Mouse (Mus musculus) left cerebral cortex, adult 2 months (tissue): ENCODE measurements around the gene Myo1h. TPM values are rescaled to one million over a fixed set of nuclear protein-coding genes. Genes with fewer than 3 reads are reported as not detected.

Experiments used
- DNase-seq, 2 experiments: peaks; one replicate each; pipeline ENCODE4 v3.0.0; 2021 to 2022; ENCODE audit warnings: low spot score in 2 of 2, mixed read lengths in 1 of 2; ENCODE audit errors: extremely low spot score in 1 of 2
- H3K27ac ChIP-seq: fragments of 200-600 bp; 2 replicates; pipeline ENCODE4 v1.8.1; 2022
- H3K4me3 ChIP-seq: fragments of 200-600 bp; 2 replicates; pipeline ENCODE4 v1.8.1; 2022
- CTCF ChIP-seq: fragments of 200-600 bp; IDR thresholded peaks from 2 replicates; pipeline ENCODE4 v1.8.1; 2022; ENCODE audit warnings: antibody characterized with exemption, mild to moderate bottlenecking, moderate library complexity
- intact Hi-C: fragments of 180-260 bp; cut with DNase I; formaldehyde crosslinking; loops from one replicate; pipeline ENCODE4 v1.15.1; 2025
- total RNA-seq, 2 experiments: library from RNA; stranded (reverse); gene quantifications; 2 replicates each; pipeline ENCODE4 v1.2.3; 2021

The Myo1h gene
- total RNA-seq, 2 experiments from 2014 or later, result 1.6 to 2.6 TPM

- Histone ChIP-seq H3K4me3 (no peak overlapping the region), H3K27ac (no peak overlapping the region)
- intact Hi-C loops, result no loop called here
- no peak for TF ChIP-seq CTCF
- DNase-seq, result no peak
Observed at GRCm38 (mm10) chr5:114347005-114347404, 58.0 kb downstream of the Myo1h start.

- no peak overlapping the region for H3K27ac ChIP-seq
- no peak overlapping the region for H3K4me3 ChIP-seq
- intact Hi-C loops, result no loop called here
- TF ChIP-seq CTCF, result no peak; the same call in 1 of the 2 replicates
- no peak for DNase-seq
Observed at GRCm38 (mm10) chr5:114351490-114351889, 62.5 kb downstream of the Myo1h start.

GRCm38 (mm10) chr5:114356250-114356935 lies 67.4 kb downstream of the Myo1h start:
- Histone ChIP-seq H3K27ac (peak overlapping the region; percentile 73), H3K4me3 (no peak overlapping the region)
- intact Hi-C loops, result loop anchor here (2.0 kb wide), 1 partner anchor 44 kb away; no protein-coding TSS in a partner anchor
- TF ChIP-seq CTCF, result peak; percentile 80
- DNase-seq, result peak; percentile 64

GRCm38 (mm10) chr5:114356936-114357751 lies 68.2 kb downstream of the Myo1h start:
- TF ChIP-seq CTCF, result no peak
- Histone ChIP-seq H3K27ac (peak overlapping the region; percentile 73), H3K4me3 (no peak overlapping the region)
- intact Hi-C loops, result loop anchor here (2.0 kb wide), 1 partner anchor 44 kb away; no protein-coding TSS in a partner anchor
- DNase-seq, result no peak

GRCm38 (mm10) chr5:114358833-114359232 lies 69.9 kb downstream of the Myo1h start:
- intact Hi-C loops, result loop anchor here (2.0 kb wide), 1 partner anchor 22 kb away; the partner anchor contains the start of genes Kctd10 and Ube3b
- Histone ChIP-seq H3K4me3 (no peak overlapping the region), H3K27ac (peak overlapping the region; percentile 16; the same call in 1 of the 2 replicates)
- peak; percentile 36 to 43 for DNase-seq
- TF ChIP-seq CTCF, result no peak

GRCm38 (mm10) chr5:114359586-114359985 lies 70.6 kb downstream of the Myo1h start:
- DNase-seq, result no peak
- no peak for TF ChIP-seq CTCF
- H3K4me3 ChIP-seq, result no peak overlapping the region
- intact Hi-C loops, result loop anchor here (2.0 kb wide), 1 partner anchor 21 kb away; the partner anchor contains the start of genes Kctd10 and Ube3b
- peak overlapping the region; percentile 16; the same call in 1 of the 2 replicates for H3K27ac ChIP-seq

GRCm38 (mm10) chr5:114360968-114361367 lies 72.0 kb downstream of the Myo1h start:
- H3K4me3 ChIP-seq, result no peak overlapping the region
- no peak overlapping the region for H3K27ac ChIP-seq
- intact Hi-C loops, result no loop called here
- no peak for DNase-seq
- TF ChIP-seq CTCF, result no peak

GRCm38 (mm10) chr5:114365043-114365752 lies 76.2 kb downstream of the Myo1h start:
- DNase-seq, result no peak
- no peak for TF ChIP-seq CTCF
- H3K27ac ChIP-seq, result no peak overlapping the region
- no peak overlapping the region for H3K4me3 ChIP-seq
- intact Hi-C loops, result no loop called here

- intact Hi-C loops, result no loop called here
Observed at GRCm38 (mm10) chr5:114368121-114368520, 79.2 kb downstream of the Myo1h start.

GRCm38 (mm10) chr5:114368803-114369496 lies 80.0 kb downstream of the Myo1h start:
- no peak for DNase-seq

More at GRCm38 (mm10) chr5:114368121-114368520, 79.2 kb downstream of the Myo1h start:
- no peak overlapping the region for H3K27ac ChIP-seq
- no peak overlapping the region for H3K4me3 ChIP-seq
- no peak for DNase-seq
- TF ChIP-seq CTCF, result no peak

GRCm38 (mm10) chr5:114369921-114370320 lies 81.0 kb downstream of the Myo1h start:
- no peak for DNase-seq
- intact Hi-C loops, result no loop called here
- H3K4me3 ChIP-seq, result no peak overlapping the region
- H3K27ac ChIP-seq, result peak overlapping the region; percentile 50; the same call in 1 of the 2 replicates
- TF ChIP-seq CTCF, result no peak

More at GRCm38 (mm10) chr5:114368803-114369496, 80.0 kb downstream of the Myo1h start:
- intact Hi-C loops, result no loop called here
- Histone ChIP-seq H3K4me3 (no peak overlapping the region), H3K27ac (no peak overlapping the region)
- no peak for TF ChIP-seq CTCF
